Mouse (Mus musculus): Measurements from ENCODE around the gene Neurod1. TPM values are rescaled to one million over a fixed set of nuclear protein-coding genes. Genes with fewer than 3 reads are reported as not detected.

The Neurod1 gene
- polyA plus RNA-seq, 1 experiment from 2014 or later = not detected

DNA sequence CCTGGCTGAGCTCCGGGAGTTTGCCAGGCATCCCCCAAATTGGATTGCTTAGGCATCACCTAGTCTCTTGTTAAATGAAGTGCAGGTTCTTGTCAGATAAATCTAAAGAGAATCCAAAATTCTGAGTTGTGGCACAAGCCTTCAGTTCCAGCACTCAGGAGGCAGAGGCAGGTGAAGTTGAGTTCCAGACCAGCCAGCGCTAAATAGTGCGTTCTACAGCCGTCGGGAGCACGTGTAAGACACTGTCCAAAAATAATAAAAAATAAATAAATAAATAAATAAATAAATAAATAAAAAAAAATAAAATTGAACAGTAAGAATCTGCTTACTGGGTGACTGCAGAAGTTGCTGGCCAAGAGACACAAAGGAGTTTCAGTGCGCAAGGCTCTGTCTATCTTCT is 27.4 kb downstream of the Neurod1 start:
- TF ChIP-seq EP300 (IDR thresholded peaks at IDR 0.05; ENCODE audit: low read depth) = no peak
- TF ChIP-seq CTCF (IDR thresholded peaks at IDR 0.05; ENCODE audit: low read depth) = no peak
- H3K4me3 ChIP-seq (ENCODE audit: low read depth, low read length) = peak overlapping the region; percentile 49
- H3K9ac ChIP-seq (replicated peaks) = peak overlapping the region; percentile 38; the same call in 1 of the 2 replicates
- H3K4me1 ChIP-seq (ENCODE audit: insufficient read depth) = peaks cover 11% of the 10 kb centered on the region
- 12% methylated on average over 7 of the region's 7 CpGs for WGBS (ENCODE audit: insufficient replicate concordance)
- DNase-seq (no peak), ATAC-seq (no peak)
- no peak overlapping the region for H3K27ac ChIP-seq (ENCODE audit: low read depth)
- H3K9me3 ChIP-seq (ENCODE audit: low read length) = no peaks in the 10 kb centered on the region
- H3K27me3 ChIP-seq (ENCODE audit: insufficient read depth, low read length) = no peaks in the 10 kb centered on the region
- no peaks in the 10 kb centered on the region for H3K36me3 ChIP-seq (replicated peaks; ENCODE audit: insufficient read depth, low read length)
- peak overlapping the region; percentile 87 for H3K4me2 ChIP-seq (ENCODE audit: low read depth, low read length)

DNA sequence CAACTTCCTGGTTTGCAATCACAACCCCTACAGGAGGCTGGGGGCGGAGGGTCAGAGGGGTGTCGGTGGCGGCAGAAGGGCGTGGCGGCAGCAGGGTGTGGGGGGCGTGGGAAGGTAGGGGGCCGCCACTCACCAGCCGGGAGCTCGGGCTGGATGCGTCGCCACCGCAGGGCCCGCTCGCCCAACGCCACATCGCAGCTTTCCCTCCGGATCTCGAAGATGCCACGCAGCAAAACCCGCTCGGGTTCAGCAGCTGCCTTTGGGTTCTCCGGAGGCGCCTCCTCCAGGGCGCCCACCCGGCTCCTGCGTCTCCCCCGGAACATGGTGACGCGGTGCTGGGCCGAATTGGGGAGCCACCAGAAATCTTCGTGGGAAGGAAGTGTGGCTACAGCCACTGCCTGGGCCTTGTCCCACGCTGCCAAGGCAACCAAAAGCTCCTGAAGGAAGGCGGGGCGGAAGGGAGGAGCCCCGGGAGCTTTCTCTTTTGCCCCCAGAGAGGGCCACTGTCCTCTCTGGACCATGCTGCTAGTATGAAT is 27.9 kb downstream of the Neurod1 start:
- H3K4me3 ChIP-seq (ENCODE audit: low read depth, low read length) = peak overlapping the region; percentile 49
- H3K4me1 ChIP-seq (ENCODE audit: insufficient read depth) = peaks cover 11% of the 10 kb centered on the region
- no peaks in the 10 kb centered on the region for H3K9me3 ChIP-seq (ENCODE audit: low read length)
- H3K27ac ChIP-seq (ENCODE audit: low read depth) = no peak overlapping the region
- H3K4me2 ChIP-seq (ENCODE audit: low read depth, low read length) = peak overlapping the region; percentile 87
- H3K27me3 ChIP-seq (ENCODE audit: insufficient read depth, low read length) = no peaks in the 10 kb centered on the region
- no peak for TF ChIP-seq CTCF (IDR thresholded peaks at IDR 0.05; ENCODE audit: low read depth)
- TF ChIP-seq EP300 (IDR thresholded peaks at IDR 0.05; ENCODE audit: low read depth) = no peak
- peak; percentile 15 for DNase-seq
- no peaks in the 10 kb centered on the region for H3K36me3 ChIP-seq (replicated peaks; ENCODE audit: insufficient read depth, low read length)
- peak overlapping the region; percentile 38; the same call in 1 of the 2 replicates for H3K9ac ChIP-seq (replicated peaks)
- under 1% methylated on average over 35 of the region's 35 CpGs for whole genome bisulfite sequencing (ENCODE audit: insufficient replicate concordance)
- no peak for ATAC-seq

DNA sequence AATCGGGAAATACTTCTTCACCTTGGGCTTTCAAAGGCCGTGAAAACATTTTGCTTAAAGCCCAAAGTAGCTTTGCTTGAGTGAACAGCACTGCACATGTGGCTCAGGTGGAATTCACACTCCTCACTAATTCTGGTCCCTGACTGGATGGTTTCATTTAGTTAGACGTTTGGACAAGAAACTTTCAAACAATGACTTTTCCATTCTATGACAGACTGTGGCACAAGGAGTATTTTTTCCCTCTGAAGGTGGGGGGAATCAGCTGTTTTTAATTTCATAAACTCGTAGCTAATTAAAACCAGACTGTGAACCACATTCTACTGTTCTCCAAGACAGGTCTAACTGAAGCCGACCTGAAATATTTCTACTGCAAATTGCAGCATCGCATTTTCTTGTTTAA is 28.5 kb downstream of the Neurod1 start:
- H3K9me3 ChIP-seq (ENCODE audit: low read length) = no peaks in the 10 kb centered on the region
- H3K27ac ChIP-seq (ENCODE audit: low read depth) = no peak overlapping the region
- no peak overlapping the region; the same call in 1 of the 2 replicates for H3K4me2 ChIP-seq (ENCODE audit: low read depth, low read length)
- no peak for DNase-seq
- ATAC-seq = no peak
- no peaks in the 10 kb centered on the region for H3K27me3 ChIP-seq (ENCODE audit: insufficient read depth, low read length)
- H3K9ac ChIP-seq (replicated peaks) = no peak overlapping the region
- peaks cover 11% of the 10 kb centered on the region for H3K4me1 ChIP-seq (ENCODE audit: insufficient read depth)
- 35% methylated on average over 6 of the region's 6 CpGs for WGBS (ENCODE audit: insufficient replicate concordance)
- H3K36me3 ChIP-seq (replicated peaks; ENCODE audit: insufficient read depth, low read length) = no peaks in the 10 kb centered on the region
- H3K4me3 ChIP-seq (ENCODE audit: low read depth, low read length) = no peak overlapping the region
- no peak for TF ChIP-seq CTCF (IDR thresholded peaks at IDR 0.05; ENCODE audit: low read depth)
- TF ChIP-seq EP300 (IDR thresholded peaks at IDR 0.05; ENCODE audit: low read depth) = no peak

DNA sequence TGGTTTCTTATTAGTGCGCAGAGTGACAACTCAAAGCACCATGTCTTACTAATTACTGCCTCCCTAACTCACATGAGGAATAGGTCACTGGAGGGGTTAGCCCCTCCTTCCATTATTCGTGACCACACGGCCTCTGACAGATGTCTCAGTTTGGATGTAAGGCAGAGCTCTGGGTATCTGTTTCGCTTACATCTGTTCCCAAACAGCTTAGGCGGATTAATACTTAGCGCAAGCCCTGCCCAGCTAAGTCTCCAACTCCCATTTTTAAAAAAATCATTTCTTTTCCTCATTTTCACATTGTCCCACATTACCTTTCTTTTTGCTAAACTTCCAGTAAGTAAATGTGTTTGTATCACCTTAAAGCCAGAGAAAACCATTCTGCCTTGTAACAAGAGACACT is 34.9 kb downstream of the Neurod1 start:
- no peak for ATAC-seq
- Histone ChIP-seq H3K9me3 (ENCODE audit: low read length) (no peaks in the 10 kb centered on the region), H3K4me3 (ENCODE audit: low read depth, low read length) (no peak overlapping the region), H3K9ac (replicated peaks) (no peak overlapping the region), H3K27ac (ENCODE audit: low read depth) (no peak overlapping the region), H3K4me2 (ENCODE audit: low read depth, low read length) (no peak overlapping the region), H3K36me3 (replicated peaks; ENCODE audit: insufficient read depth, low read length) (no peaks in the 10 kb centered on the region), H3K27me3 (ENCODE audit: insufficient read depth, low read length) (no peaks in the 10 kb centered on the region), H3K4me1 (ENCODE audit: insufficient read depth) (no peaks in the 10 kb centered on the region)
- 73% methylated on average over 6 of the region's 6 CpGs for WGBS (ENCODE audit: insufficient replicate concordance)
- no peak for DNase-seq
- TF ChIP-seq CTCF (IDR thresholded peaks at IDR 0.05; ENCODE audit: low read depth) = no peak
- no peak for TF ChIP-seq EP300 (IDR thresholded peaks at IDR 0.05; ENCODE audit: low read depth)

DNA sequence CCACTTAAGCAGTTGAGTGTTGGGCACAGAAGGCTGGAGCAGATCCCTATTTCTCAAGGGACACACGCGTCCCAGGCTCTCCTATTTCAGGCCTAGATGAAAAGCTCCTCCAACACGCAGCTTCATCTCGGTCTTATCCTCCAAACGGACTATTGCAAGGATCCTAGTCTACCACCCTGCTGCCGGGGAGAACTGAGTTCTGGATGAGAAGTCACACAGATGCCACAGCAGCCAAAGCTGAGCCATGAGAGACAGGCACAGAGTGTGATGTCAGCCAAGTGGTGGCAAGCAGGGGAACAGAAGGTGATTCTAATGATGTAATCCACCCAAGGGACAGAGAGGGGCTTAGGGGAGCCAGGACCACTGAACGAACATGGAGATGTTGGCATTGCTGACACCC is 42.0 kb downstream of the Neurod1 start:
- Histone ChIP-seq H3K4me1 (ENCODE audit: insufficient read depth) (no peaks in the 10 kb centered on the region), H3K9ac (replicated peaks) (no peak overlapping the region), H3K27me3 (ENCODE audit: insufficient read depth, low read length) (no peaks in the 10 kb centered on the region), H3K27ac (ENCODE audit: low read depth) (no peak overlapping the region), H3K4me2 (ENCODE audit: low read depth, low read length) (no peak overlapping the region), H3K9me3 (ENCODE audit: low read length) (no peaks in the 10 kb centered on the region), H3K36me3 (replicated peaks; ENCODE audit: insufficient read depth, low read length) (no peaks in the 10 kb centered on the region), H3K4me3 (ENCODE audit: low read depth, low read length) (no peak overlapping the region)
- no peak for TF ChIP-seq EP300 (IDR thresholded peaks at IDR 0.05; ENCODE audit: low read depth)
- 82% methylated on average over 7 of the region's 7 CpGs for WGBS (ENCODE audit: insufficient replicate concordance)
- ATAC-seq (no peak), DNase-seq (no peak)

DNA sequence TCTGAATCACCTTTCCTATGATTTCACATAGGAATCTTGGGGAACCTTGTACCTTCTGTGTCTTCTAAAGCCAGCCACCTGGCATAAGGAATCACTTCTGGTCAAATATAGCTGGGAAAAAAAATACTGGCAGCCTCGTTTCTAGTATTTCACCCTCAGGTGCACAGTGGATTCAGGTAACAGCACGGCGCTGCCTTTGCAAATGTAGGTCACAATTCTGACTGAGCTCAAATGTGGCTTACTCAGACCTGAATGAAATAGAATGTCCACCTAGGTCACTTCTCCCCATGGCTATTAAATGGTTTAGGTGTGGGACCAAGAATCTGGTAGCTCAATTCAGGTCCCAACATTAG is 45.7 kb downstream of the Neurod1 start:
- WGBS (ENCODE audit: insufficient replicate concordance) = 73% methylated on average over 3 of the region's 3 CpGs
- Histone ChIP-seq H3K4me3 (ENCODE audit: low read depth, low read length) (no peak overlapping the region), H3K36me3 (replicated peaks; ENCODE audit: insufficient read depth, low read length) (no peaks in the 10 kb centered on the region), H3K4me2 (ENCODE audit: low read depth, low read length) (no peak overlapping the region), H3K4me1 (ENCODE audit: insufficient read depth) (no peaks in the 10 kb centered on the region), H3K27me3 (ENCODE audit: insufficient read depth, low read length) (no peaks in the 10 kb centered on the region), H3K27ac (ENCODE audit: low read depth) (no peak overlapping the region), H3K9me3 (ENCODE audit: low read length) (no peaks in the 10 kb centered on the region), H3K9ac (replicated peaks) (no peak overlapping the region)
- ATAC-seq = no peak
- DNase-seq = no peak
- TF ChIP-seq CTCF (IDR thresholded peaks at IDR 0.05; ENCODE audit: low read depth) = no peak
- TF ChIP-seq EP300 (IDR thresholded peaks at IDR 0.05; ENCODE audit: low read depth) = no peak
